Mouse (Mus musculus): ENCODE results near the gene Neo1. TPM values are rescaled to one million over a fixed set of nuclear protein-coding genes. Genes with fewer than 3 reads are reported as not detected.
"Not testable (repeated sequence)": the region's sequence is repeated elsewhere in the genome, so short reads cannot be mapped to it uniquely, and the experiment has no call there.

The Neo1 gene
- total RNA-seq, 2 experiments from 2014 or later = not detected

DNA sequence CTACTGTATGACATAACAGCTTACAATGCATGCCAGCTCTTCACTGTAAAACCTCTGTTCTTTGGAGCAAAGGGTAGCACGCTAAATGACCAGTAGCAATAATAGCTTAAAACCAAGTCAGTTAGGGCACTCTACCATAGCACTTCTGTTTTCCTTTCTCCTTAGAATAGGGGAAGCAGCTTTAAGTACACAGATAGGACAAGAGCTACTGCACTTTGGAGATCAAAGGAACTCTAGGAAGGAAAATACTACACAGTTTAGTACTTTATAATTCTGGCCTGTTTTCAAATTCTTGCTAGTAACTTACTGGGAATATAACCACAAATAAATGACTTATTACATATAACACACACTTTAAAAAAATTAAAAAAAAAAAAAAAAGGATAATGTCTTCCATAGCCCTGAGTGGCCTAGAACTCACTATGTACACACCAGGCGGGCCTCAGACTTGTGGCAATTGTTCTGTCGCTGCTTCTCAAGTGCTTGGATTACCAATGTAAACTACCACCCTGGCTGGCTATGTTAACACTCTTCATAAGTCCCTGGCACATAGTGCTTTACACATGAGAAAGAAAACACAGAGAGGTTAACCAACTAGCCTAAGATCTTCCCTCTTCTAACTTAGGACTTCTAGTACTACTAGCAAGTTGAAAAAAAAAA, 20.1 kb downstream of the Neo1 start:
- ATAC-seq (replicated peaks; ENCODE audit: low FRiP score, poor library complexity, severe bottlenecking) = no peak

DNA sequence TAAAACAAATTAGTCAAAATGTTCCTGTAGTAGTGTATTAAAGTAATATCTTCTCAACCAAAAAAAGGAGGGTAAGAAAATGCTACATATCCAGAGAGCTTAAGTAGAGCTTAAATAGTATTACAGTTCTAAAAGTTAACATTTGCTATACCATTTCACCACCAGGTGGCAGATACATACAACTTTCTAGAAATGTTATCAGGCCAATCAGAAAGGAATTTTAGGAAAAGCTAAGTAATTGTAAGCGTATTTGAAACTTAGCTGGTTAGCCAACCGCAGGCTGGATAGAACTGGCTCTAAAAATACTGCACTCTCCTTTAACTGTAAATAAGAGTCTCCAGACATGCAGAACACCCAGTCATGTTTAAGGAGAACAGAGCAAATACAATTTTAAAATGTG, 22.9 kb downstream of the Neo1 start:
- no peak for ATAC-seq (replicated peaks; ENCODE audit: low FRiP score, poor library complexity, severe bottlenecking)

DNA sequence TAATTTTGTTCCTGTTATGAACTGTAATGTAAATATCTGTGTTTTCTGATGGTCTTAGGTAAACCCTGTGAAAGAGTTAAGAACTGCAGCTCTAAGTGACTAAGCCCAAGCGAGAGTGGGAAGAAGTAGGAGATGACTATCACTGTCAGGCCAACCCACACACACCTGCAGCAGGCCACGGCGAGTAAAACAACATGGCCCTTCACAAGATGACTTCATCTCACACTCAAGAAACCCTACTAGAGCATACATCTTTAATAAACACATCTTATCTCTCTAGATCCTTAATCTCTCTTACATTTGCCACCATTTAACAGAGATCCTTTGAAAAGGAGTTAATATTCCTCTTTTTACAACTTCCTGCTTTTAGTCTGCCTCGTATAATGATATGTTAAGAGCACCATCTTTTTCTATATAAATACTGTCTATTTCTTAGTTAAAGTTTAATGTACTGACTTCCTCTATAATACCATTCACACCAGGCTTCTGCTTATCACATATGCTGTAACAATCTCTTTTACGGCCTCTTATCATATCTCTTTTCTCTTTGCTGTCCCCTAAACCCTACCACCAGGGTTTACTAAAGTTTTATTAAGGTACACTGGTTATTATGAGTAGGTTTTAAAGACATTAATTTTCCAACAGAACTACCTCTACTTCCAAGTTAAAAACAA, 46.8 kb downstream of the Neo1 start:
- ATAC-seq (replicated peaks; ENCODE audit: low FRiP score, poor library complexity, severe bottlenecking) = no peak

DNA sequence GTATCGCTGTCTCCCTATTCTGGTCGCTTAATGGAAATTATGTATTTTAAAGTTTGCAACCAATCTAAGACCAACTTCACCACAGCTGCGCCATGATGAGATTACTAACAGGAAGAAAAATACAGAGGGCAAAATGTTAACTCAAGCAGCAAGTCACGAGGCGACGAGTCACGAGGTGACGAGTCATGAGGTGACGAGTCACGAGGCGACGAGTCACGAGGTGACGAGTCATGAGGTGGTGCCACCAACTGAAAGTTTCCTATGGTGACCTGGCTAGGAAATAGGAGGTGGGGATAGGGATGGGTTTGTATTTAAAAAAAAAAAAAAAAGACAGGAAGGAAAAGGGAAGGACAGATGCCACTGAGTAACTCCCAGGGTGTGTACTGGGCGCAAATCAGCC, 57.2 kb downstream of the Neo1 start:
- ATAC-seq (replicated peaks; ENCODE audit: low FRiP score, poor library complexity, severe bottlenecking) = no peak

DNA sequence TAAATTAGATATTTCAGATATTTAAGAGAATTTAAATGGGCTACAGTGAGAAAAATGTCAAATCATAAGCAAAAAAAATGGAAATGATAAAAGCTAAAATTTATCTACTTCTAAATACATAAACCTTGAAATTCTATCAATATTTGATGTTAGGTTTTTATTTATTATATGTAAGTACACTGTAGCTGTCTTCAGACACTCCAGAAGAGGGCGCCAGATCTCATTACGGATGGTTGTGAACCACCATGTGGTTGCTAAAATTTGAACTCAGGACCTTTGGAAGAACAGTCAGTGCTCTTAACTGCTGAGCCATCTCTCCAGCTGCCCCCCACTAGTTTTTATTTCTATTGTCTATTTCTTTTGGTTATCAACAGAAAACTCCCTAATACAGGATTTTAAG, 65.1 kb downstream of the Neo1 start:
- ATAC-seq (replicated peaks; ENCODE audit: low FRiP score, poor library complexity, severe bottlenecking) = not testable (repeated sequence)

DNA sequence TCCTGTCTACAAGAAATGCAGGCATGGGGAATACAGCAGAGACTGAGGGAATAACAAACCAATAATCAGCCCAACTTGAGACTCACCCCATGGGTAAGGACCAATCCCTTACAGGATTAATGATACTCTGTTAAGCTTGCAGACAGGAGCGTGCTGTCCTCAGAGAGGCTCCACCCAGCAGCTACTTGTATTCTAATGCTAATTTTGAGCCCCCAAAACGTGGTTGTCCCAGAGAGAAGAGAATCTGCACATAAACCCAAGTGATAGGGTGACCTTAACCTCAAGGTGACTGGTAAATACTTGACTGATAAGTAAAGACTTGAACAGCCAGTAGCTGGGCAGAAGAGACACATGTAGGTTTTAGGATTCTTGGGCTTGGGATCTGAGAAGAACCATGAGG, 68.9 kb downstream of the Neo1 start:
- no peak for ATAC-seq (replicated peaks; ENCODE audit: low FRiP score, poor library complexity, severe bottlenecking)

DNA sequence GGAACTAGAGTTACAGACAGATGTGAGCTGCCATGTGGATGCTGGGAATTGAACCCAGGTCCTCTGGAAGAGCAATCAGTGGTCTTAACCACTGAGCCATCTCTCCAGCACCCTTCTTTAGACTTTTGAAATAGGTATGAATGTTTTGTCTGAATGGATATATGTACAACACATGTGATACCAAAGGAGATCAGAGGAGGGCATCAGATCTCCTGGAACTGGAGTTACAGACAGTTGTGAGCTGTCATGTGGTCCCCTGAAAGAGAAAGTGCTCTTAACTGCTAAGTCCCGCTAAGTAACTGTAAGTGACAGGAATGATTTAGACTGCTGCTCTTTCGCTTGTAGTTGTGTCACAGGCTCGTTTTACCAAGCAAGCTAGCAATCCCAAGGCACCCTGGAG, 80.7 kb downstream of the Neo1 start:
- no peak for ATAC-seq (replicated peaks; ENCODE audit: low FRiP score, poor library complexity, severe bottlenecking)

DNA sequence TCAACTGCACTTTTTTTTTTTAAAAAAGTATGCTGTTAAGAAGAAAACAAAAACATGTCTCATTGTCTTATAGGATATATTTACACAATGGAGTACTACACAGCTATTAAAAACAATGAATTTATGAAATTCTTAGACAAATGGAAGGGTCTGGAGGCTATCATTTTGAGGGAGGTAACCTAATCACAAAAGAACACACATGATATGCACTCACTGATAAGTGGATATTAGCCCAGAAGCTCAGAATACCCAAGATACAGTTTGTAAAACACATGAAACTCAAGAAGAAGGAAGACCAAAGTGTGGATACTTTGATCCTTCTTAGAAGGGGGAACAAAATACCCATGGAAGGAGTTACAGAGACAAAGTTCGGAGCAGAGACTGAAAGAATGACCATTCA, 90.3 kb downstream of the Neo1 start:
- not testable (repeated sequence) for ATAC-seq (replicated peaks; ENCODE audit: low FRiP score, poor library complexity, severe bottlenecking)

DNA sequence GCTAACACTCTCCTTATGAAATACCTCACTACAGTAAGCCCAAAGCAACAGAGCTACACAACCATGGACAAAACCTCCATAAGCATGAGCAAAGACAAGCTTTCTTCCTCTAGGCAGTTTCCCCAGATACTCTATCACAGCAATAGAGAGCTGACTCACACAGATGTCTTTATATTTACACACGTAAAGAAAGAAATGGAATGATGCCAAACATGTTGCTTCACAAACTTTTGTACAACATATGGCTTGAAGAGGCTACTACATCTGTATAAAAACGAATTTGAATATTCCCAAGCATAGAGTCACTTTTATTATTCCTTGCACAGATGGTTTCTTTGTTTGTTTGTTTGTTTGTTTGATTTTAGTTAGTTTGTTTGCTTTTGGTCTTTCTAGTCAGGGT, 101.5 kb downstream of the Neo1 start:
- no peak for ATAC-seq (replicated peaks; ENCODE audit: low FRiP score, poor library complexity, severe bottlenecking)

DNA sequence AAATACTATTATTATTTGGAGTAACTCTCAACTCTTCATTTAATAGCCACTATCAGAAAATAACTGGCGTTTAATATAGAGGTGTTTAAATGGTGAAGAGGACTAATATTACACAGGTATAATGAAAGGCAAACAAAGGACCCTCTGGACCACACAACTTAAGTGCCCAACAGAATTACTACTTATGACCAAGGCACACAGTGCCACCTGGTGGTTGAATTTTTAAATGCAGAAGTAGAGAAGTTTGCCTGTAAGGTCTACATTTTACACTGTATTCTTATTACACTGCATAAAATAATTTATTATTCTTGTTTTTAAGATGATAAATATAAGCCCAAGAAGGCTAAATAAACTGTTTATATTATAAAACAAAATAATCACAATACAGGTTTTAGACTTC, 108.1 kb downstream of the Neo1 start:
- no peak for ATAC-seq (replicated peaks; ENCODE audit: low FRiP score, poor library complexity, severe bottlenecking)

DNA sequence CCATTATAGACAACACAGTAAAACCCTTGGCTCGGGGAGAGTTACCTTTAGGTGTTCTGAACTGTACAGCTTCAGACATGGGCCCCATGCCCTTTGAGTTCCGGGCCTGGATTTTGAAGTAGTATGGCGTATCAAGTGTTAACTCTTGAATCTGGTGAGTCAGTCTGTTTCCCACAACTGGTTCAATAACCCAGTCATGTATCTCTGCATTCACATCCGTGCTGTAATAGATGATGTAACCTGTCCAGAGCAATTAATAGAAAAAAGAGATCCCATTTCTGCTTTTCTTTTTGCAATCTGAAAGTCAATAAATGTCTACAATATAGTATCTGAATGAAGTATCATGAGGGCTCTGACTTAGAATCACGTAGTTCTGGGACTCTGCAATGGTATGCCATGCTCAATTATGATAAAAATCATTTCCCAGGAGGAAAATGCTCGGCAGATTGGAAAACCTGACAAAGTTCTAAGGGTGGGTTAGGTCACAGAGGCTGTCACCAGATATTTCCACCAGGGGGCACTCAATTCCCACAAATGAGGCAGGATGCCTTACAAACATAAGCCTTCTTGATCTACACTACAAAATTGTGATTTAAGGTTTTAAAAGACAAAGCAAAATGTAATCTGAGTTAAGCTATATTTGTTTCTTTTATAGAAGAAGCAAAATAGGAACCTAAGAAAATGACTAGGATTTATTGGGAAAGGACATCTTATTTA, 133.2 kb downstream of the Neo1 start:
- no peak for ATAC-seq (replicated peaks; ENCODE audit: low FRiP score, poor library complexity, severe bottlenecking)

DNA sequence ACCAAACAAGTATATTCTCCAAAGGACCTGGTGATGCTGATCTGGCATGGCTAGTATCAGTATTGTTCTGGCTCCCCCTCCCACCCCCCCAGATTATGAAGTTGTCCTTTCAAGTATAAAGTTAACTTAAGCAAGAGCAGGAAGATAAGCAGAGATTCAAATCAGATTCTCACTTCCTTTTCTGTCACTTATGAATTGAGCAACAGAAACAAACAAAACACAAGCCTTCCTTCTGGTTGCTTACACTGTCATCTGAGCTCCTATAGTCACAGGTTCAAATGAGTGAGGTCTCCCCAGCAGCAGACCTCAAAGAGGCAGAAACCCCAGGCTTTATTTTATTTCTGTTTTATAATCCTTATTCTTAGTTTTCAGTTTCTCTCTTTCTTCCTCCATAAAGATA, 136.6 kb downstream of the Neo1 start:
- no peak for ATAC-seq (replicated peaks; ENCODE audit: low FRiP score, poor library complexity, severe bottlenecking)

DNA sequence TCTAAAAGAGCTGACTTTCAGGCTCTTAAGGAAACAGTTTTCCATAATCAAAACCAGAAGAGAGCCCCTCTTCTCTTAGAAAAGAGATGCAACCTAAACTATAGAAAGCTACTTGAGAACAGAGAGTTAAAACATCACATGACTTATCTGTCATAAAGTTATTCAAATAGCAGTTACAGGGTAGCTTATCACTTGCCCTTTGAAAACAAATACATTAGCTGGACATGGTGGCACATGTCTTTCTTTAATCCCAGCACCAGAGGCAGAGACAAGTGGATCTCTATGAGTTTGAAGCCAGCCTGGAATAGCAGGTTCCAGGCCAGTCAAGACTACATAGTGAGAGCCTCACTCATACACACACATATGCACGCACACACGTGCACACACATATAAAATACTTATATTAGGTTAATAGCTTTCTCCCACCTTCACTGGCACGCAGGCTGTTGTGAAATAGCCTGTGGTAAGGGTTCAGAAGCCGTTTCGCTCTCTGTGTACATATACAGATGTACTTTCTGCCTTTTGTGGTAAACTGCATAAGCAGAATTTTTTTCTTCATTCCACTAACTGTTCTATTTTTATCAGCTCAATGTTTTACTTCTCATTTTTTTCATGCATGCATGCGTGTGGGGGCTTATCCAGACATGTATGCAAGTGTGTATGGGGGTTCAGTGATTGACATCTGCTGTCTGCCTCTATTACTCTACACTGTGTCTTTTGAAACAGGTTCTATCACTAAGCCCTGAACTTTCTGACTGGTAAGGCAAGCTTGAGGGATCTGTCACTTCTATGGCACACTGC, 144.2 kb downstream of the Neo1 start:
- ATAC-seq (replicated peaks; ENCODE audit: low FRiP score, poor library complexity, severe bottlenecking) = no peak

DNA sequence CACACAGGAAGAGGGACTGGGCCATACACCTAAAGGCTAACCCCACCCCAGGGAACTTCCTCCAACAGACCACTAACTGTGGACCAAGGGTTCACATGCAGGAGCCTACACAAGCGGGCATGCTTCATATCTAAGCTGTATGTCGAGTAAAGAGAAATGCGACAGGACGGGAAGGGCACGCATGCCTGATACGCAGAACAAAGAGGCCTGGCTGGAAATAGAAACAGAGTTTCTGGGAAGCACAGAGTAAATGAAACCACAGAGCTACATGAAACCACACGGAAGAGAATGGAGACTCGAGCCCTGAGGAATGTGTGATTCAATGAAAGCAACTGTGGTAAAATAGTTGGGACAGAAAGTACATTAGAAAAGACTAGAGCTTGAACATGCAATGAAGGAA, 145.3 kb downstream of the Neo1 start:
- ATAC-seq (replicated peaks; ENCODE audit: low FRiP score, poor library complexity, severe bottlenecking) = no peak

DNA sequence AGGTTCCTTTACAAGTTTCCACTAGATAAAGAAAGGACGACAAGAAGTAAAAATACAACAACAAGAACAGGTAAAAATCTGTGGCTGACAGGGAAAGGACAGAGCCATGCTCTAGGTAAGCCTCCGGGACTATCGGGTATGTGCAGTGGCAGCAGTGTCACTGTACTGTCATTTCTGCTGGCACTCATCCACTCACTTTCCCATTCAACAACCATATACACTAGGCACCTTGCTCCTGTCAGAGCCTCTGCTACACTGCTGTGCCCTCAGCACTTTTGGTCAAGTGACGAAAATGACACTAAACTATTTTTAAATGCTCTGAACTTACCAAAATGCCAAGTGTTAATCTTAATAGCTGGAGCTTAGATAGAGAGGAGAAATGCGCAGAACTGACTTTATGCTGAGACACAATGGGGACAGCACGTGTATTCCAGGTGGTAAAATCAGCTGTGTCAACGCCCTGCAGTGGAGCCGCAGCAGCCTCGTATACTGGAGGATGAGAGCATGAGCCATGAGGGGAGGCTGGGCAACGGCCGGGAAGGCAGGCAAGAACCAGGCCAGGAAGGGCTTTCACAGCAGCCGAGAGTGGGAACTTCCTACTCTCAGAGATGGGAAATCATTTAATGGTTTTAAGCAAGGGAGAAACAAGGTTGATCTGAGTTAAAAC, 146.3 kb downstream of the Neo1 start:
- no peak for ATAC-seq (replicated peaks; ENCODE audit: low FRiP score, poor library complexity, severe bottlenecking)

DNA sequence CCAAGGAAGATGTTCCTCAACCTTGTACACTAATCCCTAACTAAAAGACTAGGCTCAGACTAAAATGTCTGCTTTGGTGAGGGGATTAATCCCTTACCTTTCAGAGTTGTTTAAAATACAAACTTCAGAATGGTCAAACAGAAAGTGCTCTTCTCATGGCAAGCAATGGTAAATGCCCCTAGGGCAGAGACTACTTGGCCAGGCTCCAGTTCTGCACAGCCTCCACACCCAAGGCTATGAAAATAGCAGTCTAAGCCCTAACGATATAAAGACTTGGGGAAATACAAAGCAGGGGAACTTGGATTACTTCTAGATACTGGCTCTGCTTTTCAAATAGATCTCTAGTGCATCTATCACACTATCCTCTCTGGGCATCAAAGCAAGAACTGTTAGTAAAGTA, 153.6 kb downstream of the Neo1 start:
- no peak for ATAC-seq (replicated peaks; ENCODE audit: low FRiP score, poor library complexity, severe bottlenecking)

DNA sequence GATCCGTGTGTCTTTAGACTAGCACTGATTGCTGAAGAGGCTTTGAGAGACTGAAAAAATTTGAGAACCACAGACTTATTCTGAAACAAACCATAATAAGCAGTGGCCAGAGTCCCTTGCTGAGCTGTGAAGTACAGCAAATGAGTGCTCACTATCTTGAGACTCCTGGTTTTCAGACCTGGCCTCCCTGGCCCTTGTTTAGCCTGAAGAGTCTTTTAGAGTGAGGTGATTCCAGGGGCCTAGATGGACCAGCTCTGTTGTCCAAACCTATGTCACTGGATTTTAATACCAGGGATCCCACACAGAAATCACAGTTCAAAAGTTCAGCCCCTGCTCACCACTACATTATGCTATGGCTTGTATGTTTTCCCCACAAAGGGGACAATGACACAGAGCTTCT, 156.4 kb downstream of the Neo1 start:
- ATAC-seq (replicated peaks; ENCODE audit: low FRiP score, poor library complexity, severe bottlenecking) = no peak

DNA sequence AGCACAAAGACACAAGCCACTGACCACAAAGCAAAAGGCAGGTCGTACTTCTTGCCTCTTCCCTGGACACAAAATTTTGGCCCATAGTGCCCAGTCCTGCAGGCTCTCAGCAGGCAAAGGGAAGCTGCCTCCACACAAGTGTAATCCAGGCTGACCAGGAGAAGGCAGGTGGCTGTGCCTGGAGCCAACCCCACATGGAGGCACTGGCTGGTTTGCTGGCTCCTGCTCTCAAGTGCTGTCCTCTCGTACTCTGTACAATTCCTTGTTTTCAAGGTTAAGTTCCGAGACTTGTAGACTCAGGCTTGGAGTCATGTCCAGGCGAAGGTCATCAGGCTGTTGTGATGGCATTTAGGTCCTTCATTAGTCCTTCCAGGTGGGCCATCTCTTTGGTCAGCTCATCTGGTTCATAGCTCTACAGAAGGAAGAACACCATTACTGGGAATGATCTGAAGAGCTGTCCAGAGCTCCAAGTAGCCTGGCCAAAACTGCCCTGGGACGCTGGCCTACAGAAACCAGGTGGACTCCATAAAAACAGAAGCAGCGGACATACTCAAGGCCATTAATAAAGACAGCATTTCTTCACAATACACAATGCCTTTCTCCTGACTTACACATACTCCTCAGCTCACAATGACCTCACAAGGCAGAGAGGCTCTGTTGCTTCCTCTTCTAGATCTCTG, 159.2 kb downstream of the Neo1 start:
- no peak for ATAC-seq (replicated peaks; ENCODE audit: low FRiP score, poor library complexity, severe bottlenecking)

DNA sequence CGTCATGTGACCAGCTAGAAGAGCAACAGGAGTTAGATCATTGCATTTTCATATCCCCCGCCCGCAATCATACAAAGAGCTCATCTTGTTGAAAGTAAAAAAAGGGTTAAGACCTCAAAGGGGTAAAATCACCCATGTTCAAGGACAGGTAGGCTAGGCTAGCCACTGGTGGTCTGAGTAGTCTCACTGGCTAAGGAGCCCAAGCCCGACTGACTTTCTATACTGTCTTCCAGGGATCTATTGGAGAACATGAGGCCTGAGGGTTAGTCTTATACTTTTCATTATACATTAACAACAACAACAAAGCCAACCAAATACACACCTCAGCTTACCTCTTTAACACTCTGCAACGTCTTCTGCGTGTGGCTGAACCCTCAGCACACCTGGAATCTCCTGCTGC, 160.8 kb downstream of the Neo1 start:
- no peak for ATAC-seq (replicated peaks; ENCODE audit: low FRiP score, poor library complexity, severe bottlenecking)
